Comparison of ENCODE assay signal across 32 mouse cellular contexts in the genomic region with DNA sequence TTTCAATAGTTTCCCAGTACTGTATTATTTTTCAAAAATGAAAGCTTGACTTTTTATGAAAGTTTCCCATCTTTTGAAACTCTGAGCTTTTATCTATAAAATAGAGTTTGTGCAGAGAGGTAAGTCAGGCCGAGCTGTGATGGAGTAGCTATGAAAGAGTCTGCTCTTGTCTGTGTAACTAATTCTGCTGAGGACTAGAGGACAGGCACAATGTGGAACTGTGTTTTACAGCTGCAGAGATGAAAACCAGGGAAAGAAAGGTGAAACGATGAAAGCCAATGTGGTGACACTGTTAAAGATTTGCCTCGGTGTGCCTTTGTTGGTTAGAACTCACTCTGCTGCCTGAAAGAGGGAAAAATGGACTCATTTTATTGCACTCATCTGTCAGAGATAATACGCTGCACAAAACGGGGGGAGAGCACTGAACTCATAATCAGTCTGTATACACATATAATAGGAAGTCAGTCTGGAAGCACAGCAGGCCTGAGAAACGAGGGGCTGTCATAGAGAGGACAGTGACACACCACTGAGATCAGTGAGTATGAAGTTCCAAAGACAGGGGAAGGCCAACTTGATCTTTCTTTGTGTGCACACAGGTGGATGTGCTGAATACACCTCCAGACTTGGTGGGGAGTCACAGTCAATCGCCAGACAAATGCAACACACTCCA.
DNase-seq lines count a peak whose midpoint lies in the region; ATAC-seq and TF ChIP-seq lines count a peak whose summit lies in the region.
"Had no signal": no experiment of that assay in that cellular context is flagged by ENCODE, and none has a peak within 500 bp of the region (broad histone marks: within the 10 kb centered on the region; RNA-seq: fewer than 3 reads in every experiment).

No protein-coding gene starts in this region.

- no peak overlapping the region for H3K27ac ChIP-seq in forebrain, embryonic 14.5 days (ENCODE audit: low read depth, low read length)
- no peak overlapping the region for H3K27ac ChIP-seq in forebrain, embryonic 10.5 days
- no peak overlapping the region for H3K27ac ChIP-seq in heart, adult 2 months
- H3K27ac ChIP-seq in midbrain, embryonic 16.5 days (ENCODE audit: low read length): no peak overlapping the region
- no peak overlapping the region for H3K27ac ChIP-seq in midbrain, postnatal 0 days (ENCODE audit: low read depth, low read length)
- H3K27ac ChIP-seq: embryonic facial prominence, embryonic 10.5 days; embryonic facial prominence, embryonic 13.5 days; gastrocnemius, adult 2 months; heart, embryonic 10.5 days; heart, embryonic 13.5 days; hindbrain, embryonic 14.5 days; hindbrain, postnatal 0 days had no signal

- H3K9ac ChIP-seq in forebrain, embryonic 14.5 days (ENCODE audit: low read length): no peak overlapping the region
- no peak overlapping the region for H3K9ac ChIP-seq in heart, adult 2 months (ENCODE audit: low read depth, low read length)
- no peak overlapping the region for H3K9ac ChIP-seq in midbrain, embryonic 16.5 days (ENCODE audit: low read depth, low read length)
- no peak overlapping the region for H3K9ac ChIP-seq in midbrain, postnatal 0 days (replicated peaks; ENCODE audit: low read length, poor library complexity, severe bottlenecking)
- H3K9ac ChIP-seq: embryonic facial prominence, embryonic 13.5 days; heart, embryonic 13.5 days; hindbrain, embryonic 14.5 days had no signal

- TF ChIP-seq EP300 in heart, adult 2 months (IDR thresholded peaks at IDR 0.05; ENCODE audit: insufficient read depth, low read depth, low read length): no peak

- peak; percentile 38 for DNase-seq in forebrain, embryonic 14.5 days (ENCODE audit: low spot score)
- DNase-seq in forebrain, embryonic 10.5 days (ENCODE audit: extremely low spot score, low spot score): no peak
- DNase-seq in heart, adult 11 months: peak; percentile 71
- no peak for DNase-seq in heart, adult 2 months
- DNase-seq in midbrain, postnatal 0 days (ENCODE audit: low spot score): no peak
- DNase-seq: adrenal gland, postnatal 10 days; adrenal gland, postnatal 36 days; B cell, adult 2 months; cerebellum, adult 11 months; cerebellum, adult 2 months; cerebellum, adult 9-11 months; cerebellum, postnatal 25 days; embryo, embryonic 11 days; gastrocnemius, adult 2 months; gastrocnemius, postnatal 14 days; heart, adult 18-20 months; heart, postnatal 14 days; heart, postnatal 4 days; kidney, adult 18-20 months had no signal

- no peaks in the 10 kb centered on the region for H3K9me3 ChIP-seq in forebrain, embryonic 14.5 days (replicated peaks; ENCODE audit: control insufficient read depth, low read length)
- H3K9me3 ChIP-seq in forebrain, embryonic 10.5 days: no peaks in the 10 kb centered on the region
- no peaks in the 10 kb centered on the region for H3K9me3 ChIP-seq in midbrain, embryonic 16.5 days (replicated peaks; ENCODE audit: control insufficient read depth, low read length, poor library complexity, severe bottlenecking)
- no peaks in the 10 kb centered on the region for H3K9me3 ChIP-seq in midbrain, postnatal 0 days (ENCODE audit: low read length)
- H3K9me3 ChIP-seq: embryonic facial prominence, embryonic 10.5 days; embryonic facial prominence, embryonic 13.5 days; G1E; heart, embryonic 10.5 days; heart, embryonic 13.5 days had no signal

- peak; percentile 46 for ATAC-seq in forebrain, embryonic 14.5 days
- ATAC-seq in midbrain, embryonic 16.5 days: peak; percentile 67; the same call in 1 of the 2 replicates
- ATAC-seq in midbrain, postnatal 0 days (ENCODE audit: low FRiP score): no peak
- ATAC-seq: hindbrain, postnatal 0 days; inflammation-experienced regulatory T-cells, adult 6 months; intestine, embryonic 16.5 days; Patski had no signal

- H3K4me2 ChIP-seq in forebrain, embryonic 14.5 days (ENCODE audit: low read length): no peak overlapping the region
- no peak overlapping the region for H3K4me2 ChIP-seq in midbrain, embryonic 16.5 days (ENCODE audit: low read length)
- H3K4me2 ChIP-seq in midbrain, postnatal 0 days (ENCODE audit: low read depth, low read length, poor library complexity, severe bottlenecking): no peak overlapping the region
- H3K4me2 ChIP-seq: embryonic facial prominence, embryonic 13.5 days; heart, embryonic 13.5 days; hindbrain, embryonic 14.5 days had no signal

- no peaks in the 10 kb centered on the region for H3K79me2 ChIP-seq in heart, adult 2 months (replicated peaks; ENCODE audit: control insufficient read depth, insufficient read depth, low read length)

- intact Hi-C loops in heart, adult 2 months (cut with DNase I): no loop called here

- no peaks in the 10 kb centered on the region for H3K36me3 ChIP-seq in forebrain, embryonic 14.5 days (ENCODE audit: control insufficient read depth, insufficient read depth, low read length)
- no peaks in the 10 kb centered on the region for H3K36me3 ChIP-seq in forebrain, embryonic 10.5 days (replicated peaks)
- no peaks in the 10 kb centered on the region for H3K36me3 ChIP-seq in heart, adult 2 months (ENCODE audit: control insufficient read depth, insufficient read depth, low read length)
- H3K36me3 ChIP-seq in midbrain, embryonic 16.5 days (ENCODE audit: control insufficient read depth, insufficient read depth, low read length): no peaks in the 10 kb centered on the region
- no peaks in the 10 kb centered on the region for H3K36me3 ChIP-seq in midbrain, postnatal 0 days (ENCODE audit: insufficient read depth, low read length)
- H3K36me3 ChIP-seq: embryonic facial prominence, embryonic 10.5 days; embryonic facial prominence, embryonic 13.5 days; G1E; heart, embryonic 10.5 days; heart, embryonic 13.5 days had no signal

- 73% methylated on average over 7 of the region's 7 CpGs for WGBS in forebrain, embryonic 14.5 days
- 87% methylated on average over 7 of the region's 7 CpGs for WGBS in forebrain, embryonic 10.5 days
- WGBS in heart, adult 2 months: 67% methylated on average over 7 of the region's 7 CpGs
- 59% methylated on average over 7 of the region's 7 CpGs for WGBS in midbrain, embryonic 16.5 days
- WGBS in midbrain, postnatal 0 days: 61% methylated on average over 7 of the region's 7 CpGs

- no peak for TF ChIP-seq POLR2A in heart, adult 2 months (IDR thresholded peaks at IDR 0.05; ENCODE audit: insufficient read depth, low read depth, low read length)

- no peaks in the 10 kb centered on the region for H3K4me1 ChIP-seq in forebrain, embryonic 14.5 days (ENCODE audit: control insufficient read depth, insufficient read depth, low read length)
- no peaks in the 10 kb centered on the region for H3K4me1 ChIP-seq in forebrain, embryonic 10.5 days
- no peaks in the 10 kb centered on the region for H3K4me1 ChIP-seq in heart, adult 2 months (ENCODE audit: control insufficient read depth, insufficient read depth, low read length)
- no peaks in the 10 kb centered on the region for H3K4me1 ChIP-seq in midbrain, embryonic 16.5 days (ENCODE audit: control insufficient read depth, insufficient read depth, low read length)
- H3K4me1 ChIP-seq in midbrain, postnatal 0 days (ENCODE audit: insufficient read depth, low read length): no peaks in the 10 kb centered on the region
- H3K4me1 ChIP-seq: embryonic facial prominence, embryonic 10.5 days; embryonic facial prominence, embryonic 13.5 days; heart, embryonic 10.5 days; heart, embryonic 13.5 days had no signal

- TF ChIP-seq CTCF in heart, adult 2 months (IDR thresholded peaks at IDR 0.05): no peak
- no peak for TF ChIP-seq CTCF in midbrain, postnatal 0 days (IDR thresholded peaks at IDR 0.05)

- no peaks in the 10 kb centered on the region for H3K27me3 ChIP-seq in forebrain, embryonic 14.5 days (replicated peaks; ENCODE audit: control insufficient read depth, insufficient read depth, low read length)
- H3K27me3 ChIP-seq in forebrain, embryonic 10.5 days (ENCODE audit: poor library complexity, severe bottlenecking): no peaks in the 10 kb centered on the region
- H3K27me3 ChIP-seq in heart, adult 2 months (ENCODE audit: control insufficient read depth, insufficient read depth, low read length): no peaks in the 10 kb centered on the region
- H3K27me3 ChIP-seq in midbrain, embryonic 16.5 days (ENCODE audit: control insufficient read depth, insufficient read depth, low read depth, low read length): no peaks in the 10 kb centered on the region
- H3K27me3 ChIP-seq in midbrain, postnatal 0 days (ENCODE audit: insufficient read depth, low read length): no peaks in the 10 kb centered on the region
- H3K27me3 ChIP-seq: CH12.LX; embryonic facial prominence, embryonic 13.5 days; heart, embryonic 13.5 days; Patski had no signal

- no peak overlapping the region for H3K4me3 ChIP-seq in forebrain, embryonic 14.5 days (ENCODE audit: low read depth, low read length)
- no peak overlapping the region for H3K4me3 ChIP-seq in forebrain, embryonic 10.5 days
- H3K4me3 ChIP-seq in heart, adult 2 months: no peak overlapping the region
- H3K4me3 ChIP-seq in midbrain, embryonic 16.5 days (ENCODE audit: low read depth, low read length): no peak overlapping the region
- H3K4me3 ChIP-seq in midbrain, postnatal 0 days (ENCODE audit: low read depth, low read length): no peak overlapping the region
- H3K4me3 ChIP-seq: embryonic facial prominence, embryonic 10.5 days; embryonic facial prominence, embryonic 13.5 days; erythroblast, embryonic 14.5 days; gastrocnemius, adult 2 months; heart, embryonic 10.5 days; heart, embryonic 13.5 days had no signal

Comparison
In these comparisons a context has a peak if more than half of its experiments do, and no peak if none do; other contexts are left out.
1. DNase-seq: peak in forebrain, embryonic 14.5 days (single experiment) and heart, adult 11 months (single experiment); none in forebrain, embryonic 10.5 days (single experiment), heart, adult 2 months (0 of 2) and midbrain, postnatal 0 days (single experiment).